Mouse (Mus musculus): ENCODE data around the gene Vamp4.

DNA sequence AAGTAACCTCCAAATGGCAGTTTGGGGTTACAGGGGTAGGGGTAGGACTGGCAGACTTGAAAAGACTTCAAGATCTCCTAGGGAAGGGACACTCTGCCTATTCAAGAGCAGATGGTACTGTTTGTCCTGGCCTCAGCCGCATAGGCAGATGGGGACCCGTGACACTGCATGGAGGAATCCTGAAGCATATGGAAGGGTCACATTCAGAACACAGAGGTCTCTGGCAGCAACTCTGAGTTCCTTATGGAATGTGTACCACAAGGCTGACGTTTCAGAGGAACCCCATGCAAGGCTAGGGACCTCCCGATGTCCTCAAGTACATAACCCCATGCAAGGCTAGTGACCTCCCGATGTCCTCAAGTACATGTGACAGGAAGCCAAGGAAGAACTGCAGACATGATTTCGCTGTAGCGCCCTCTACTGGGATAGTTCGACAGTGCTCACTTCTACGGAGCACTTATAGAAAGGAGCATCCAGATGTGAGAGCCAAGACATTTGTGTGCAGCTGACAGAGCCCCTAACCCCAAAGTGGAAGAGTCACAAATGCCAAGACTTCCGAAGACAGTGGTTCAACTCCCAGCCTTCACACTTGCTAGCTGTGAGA is 75.9 kb downstream of the Vamp4 start:
- TF ChIP-seq EP300 (IDR thresholded peaks at IDR 0.05; ENCODE audit: low read depth in 1 of 2, low read length in 2 of 2) (no peak), NELFE (IDR thresholded peaks at IDR 0.05; ENCODE audit: low read depth, low read length) (no peak), MAFK (IDR thresholded peaks at IDR 0.05; ENCODE audit: borderline replicate concordance, low read depth, low read length) (no peak), GATA1 (IDR thresholded peaks at IDR 0.05; ENCODE audit: low read depth, low read length) (no peak), ZNF384 (IDR thresholded peaks at IDR 0.05; ENCODE audit: low read depth, low read length) (no peak)

Data from MEL (cell line).